Mouse (Mus musculus): ENCODE measurements around the gene Knl1.

The Knl1 gene

GRCm38 (mm10) chr2:119035397-119035745, 11.5 kb upstream of the Knl1 start:
- DNase-seq (ENCODE audit: low read depth, low spot score), result no peak

DNA sequence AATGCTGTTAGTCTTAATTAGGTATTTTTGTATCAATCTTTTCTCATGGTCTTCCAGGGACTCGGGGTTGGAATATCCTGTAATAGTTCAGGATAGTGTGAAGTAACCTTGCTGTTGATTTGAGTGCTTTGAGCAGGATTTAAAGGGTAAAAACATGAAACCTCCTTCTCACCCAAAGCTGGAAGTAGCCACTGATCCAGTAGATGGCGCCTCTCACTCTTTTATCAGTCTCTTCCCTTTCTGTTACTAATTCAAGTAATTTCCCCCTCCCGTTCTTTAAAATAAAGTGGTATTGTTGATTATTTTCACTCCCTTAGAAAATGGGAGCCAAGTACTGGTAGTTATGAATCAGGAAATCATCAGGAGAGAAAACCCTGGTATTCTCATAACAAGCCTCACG, 6.0 kb upstream of the Knl1 start:
- DNase-seq (ENCODE audit: low read depth, low spot score), result peak; percentile 39

DNA sequence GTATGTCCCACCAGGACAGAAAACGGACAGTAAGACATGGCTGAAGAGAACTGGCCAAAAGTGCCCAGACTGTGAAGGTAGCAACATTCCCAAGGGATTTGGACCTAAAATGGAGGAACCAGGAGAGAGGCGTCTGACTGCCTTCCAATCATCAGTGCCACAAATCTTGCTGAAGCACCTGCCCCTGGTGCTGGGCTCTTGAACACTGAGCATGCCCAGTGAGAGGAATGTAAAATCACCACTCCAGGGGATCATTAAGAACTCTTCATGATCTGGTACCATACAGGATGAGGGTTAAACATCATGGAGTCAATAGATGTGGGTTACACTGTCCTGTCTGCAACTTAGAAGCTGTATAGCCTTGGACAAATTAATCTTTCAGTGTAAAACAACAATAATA, 1.8 kb upstream of the Knl1 start:
- DNase-seq (ENCODE audit: low read depth, low spot score), result peak; percentile 24

DNA sequence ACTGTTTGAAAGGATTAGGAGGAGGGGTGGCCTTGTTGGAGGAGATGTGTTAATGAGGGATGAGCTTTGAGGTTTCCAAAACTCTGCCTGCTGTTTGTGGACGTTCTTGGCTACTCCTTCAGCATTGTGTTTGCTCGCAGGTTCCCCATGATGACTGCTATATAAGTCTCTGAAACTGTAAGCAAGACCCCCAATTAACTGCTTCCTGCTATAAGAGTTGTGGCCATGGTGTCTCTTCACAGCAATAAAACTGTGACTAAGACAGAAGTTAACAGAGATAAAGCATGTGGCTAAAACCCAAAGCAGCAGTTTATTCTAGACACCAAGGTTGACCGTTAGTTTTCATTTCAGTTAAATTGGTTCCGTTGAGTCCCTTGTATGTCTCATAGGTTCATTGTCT, 930 bp downstream of the Knl1 start:
- peak; percentile 34 for DNase-seq (ENCODE audit: low read depth, low spot score)

GRCm38 (mm10) chr2:119050132-119050650, 3.3 kb downstream of the Knl1 start:
- DNase-seq (ENCODE audit: low read depth, low spot score), result no peak

GRCm38 (mm10) chr2:119060139-119060538, 13.2 kb downstream of the Knl1 start:
- no peak for DNase-seq (ENCODE audit: low read depth, low spot score)

- no peak for DNase-seq (ENCODE audit: low read depth, low spot score)
Measured at GRCm38 (mm10) chr2:119072397-119072796, 25.5 kb downstream of the Knl1 start.

- DNase-seq (ENCODE audit: low read depth, low spot score), result peak; percentile 23
Measured at GRCm38 (mm10) chr2:119086156-119086555, 39.2 kb downstream of the Knl1 start.

DNA sequence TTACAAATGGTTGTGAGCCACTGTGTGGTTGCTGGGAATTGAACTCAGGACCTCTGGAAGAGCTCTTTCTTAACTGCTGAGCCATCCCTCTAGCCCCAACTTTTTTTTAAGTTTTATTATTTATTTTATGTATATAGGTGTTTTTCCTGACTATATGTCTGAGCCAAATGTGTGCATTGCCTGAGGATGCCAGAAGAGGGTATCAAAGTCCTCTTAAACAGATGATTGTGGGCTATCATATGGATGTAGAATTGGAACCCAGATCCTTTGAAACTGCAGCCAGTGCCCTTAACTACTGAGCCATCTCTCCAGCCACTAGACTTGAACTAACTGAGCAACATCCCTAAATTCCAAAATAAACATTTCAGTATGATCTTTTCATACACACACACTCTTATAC, 54.6 kb downstream of the Knl1 start:
- no peak for DNase-seq (ENCODE audit: low read depth, low spot score)

DNA sequence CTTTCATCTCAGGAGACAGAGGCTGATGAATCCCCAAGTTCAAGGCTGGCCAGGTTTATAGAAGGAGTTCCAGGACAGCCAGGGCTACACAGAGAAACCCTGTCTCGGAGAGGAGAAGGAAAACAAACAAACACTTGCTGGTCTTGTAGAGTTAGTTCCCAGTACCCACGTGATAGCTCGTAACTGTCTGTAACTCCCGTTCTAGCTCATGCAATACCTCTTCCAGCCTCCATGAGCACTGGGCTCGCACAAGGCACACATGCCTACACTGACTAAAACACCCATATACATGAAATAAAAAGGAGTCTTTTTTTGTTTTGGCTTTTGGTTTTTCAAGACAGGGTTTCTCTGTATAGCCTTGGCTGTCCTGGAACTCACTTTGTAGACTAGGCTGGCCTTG, 59.7 kb downstream of the Knl1 start:
- peak; percentile 72 for DNase-seq (ENCODE audit: low read depth, low spot score)

GRCm38 (mm10) chr2:119108554-119108953, 61.6 kb downstream of the Knl1 start:
- DNase-seq (ENCODE audit: low read depth, low spot score), result peak; percentile 82

DNA sequence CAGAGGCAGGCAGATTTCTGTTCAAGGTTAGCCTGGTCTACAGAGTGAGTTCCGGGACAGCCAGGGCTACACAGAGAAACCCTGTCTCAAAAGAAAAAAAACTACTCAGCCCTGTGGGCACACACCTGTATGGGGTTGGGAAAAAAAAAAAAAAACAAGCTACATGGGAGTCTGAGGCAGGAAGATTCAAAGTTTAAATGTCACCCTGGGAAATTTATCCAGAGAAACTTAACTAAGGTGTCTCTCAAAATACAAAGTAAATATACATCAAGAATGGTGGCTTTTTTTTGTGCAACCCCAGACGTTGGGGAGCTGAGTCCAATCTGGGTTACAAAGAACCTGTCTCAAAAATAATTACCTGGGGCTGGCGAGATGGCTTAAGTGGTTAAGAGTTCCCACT, 64.1 kb downstream of the Knl1 start:
- DNase-seq (ENCODE audit: low read depth, low spot score), result no peak

GRCm38 (mm10) chr2:119112438-119113112, 65.7 kb downstream of the Knl1 start, which contains the start of gene Rad51:
Gene Rad51 (plus strand): TSS chr2:119112793.
- peak; percentile 90 for DNase-seq (ENCODE audit: low read depth, low spot score)

DNA sequence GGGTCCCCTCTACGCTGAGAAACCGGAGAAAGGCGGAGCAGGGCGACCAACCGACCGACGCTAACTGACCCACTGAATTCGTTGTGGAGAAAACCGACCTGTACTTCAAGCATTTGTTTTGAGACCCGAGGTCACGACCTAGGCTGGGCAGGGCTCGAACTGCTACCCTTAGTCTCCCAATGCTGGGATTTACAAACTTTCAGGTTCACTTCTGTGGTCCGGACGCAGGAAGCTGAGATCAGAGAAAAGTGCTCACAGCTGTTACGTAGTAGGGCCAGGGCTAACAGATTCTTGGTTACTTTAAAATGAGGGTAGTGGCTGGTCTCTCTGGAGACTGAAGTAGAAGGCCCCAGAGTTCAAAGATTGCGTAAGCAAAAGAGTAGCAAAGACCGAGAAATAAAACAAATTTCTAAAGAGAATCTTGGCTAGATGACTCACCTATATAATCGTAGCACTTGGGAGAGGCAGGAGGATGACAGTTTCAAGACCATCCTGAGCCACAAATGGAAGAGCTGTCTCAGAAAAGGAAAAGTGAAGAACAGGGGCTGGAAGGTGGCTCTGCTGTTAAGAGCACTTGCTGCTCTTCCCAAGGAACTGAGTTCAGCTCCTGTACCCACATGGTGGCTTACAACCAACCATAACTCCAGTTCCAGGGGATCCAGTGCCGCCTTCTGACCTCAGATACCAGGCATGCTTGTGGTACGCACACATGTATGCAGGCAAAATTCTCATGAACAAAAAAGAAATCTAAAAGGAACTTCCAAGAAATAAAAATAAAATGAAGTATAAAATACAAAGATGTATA, 66.4 kb downstream of the Knl1 start:
- DNase-seq (ENCODE audit: low read depth, low spot score), result peak; percentile 51

DNA sequence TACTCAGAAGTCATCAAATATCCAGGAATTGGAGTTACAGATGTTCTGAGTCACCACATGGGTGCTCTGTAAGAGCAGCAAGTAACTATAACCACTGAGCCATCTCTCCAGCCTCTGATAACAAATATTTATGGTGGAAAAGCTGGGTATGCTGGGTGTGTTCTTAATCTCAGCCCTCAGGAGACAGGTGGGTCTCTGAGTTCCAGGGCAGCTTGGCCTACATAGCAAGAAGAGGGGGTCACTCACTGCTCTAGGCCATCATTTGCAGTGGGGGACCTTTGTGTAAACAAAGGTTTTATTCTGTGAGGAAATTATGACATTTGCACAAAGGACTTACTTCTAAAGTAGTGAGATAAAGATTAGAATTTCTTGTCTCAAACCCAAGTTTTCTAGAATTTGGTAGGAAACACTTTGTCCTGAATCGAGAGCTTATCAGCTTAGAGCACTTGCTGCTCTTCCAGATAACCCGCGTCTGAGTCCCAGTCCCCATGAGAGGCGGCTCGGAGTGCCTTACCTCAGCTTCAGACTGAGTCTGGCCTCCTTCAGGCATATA, 89.5 kb downstream of the Knl1 start:
- DNase-seq (ENCODE audit: low read depth, low spot score), result no peak

GRCm38 (mm10) chr2:119145199-119145598, 98.3 kb downstream of the Knl1 start:
- peak; percentile 76 for DNase-seq (ENCODE audit: low read depth, low spot score)

DNA sequence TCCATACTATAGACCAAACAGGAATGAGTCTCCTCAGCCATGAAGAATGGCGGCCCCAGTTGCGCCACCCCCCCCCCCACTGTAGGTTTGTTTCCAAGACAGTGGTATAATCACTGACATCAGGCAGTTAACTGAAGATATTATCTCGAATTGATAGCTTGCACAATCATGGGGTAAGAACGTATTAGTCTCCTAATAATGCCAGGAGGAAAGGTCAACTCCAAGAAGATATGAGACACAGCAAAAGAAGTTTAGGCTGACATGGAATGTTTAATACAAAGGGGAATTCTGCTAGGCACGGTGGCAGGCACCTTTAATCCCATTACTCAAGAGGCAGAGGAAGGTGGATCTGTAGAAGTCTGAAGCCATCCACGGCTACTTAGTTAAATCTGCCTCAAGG, 99.5 kb downstream of the Knl1 start:
- DNase-seq (ENCODE audit: low read depth, low spot score), result no peak

DNA sequence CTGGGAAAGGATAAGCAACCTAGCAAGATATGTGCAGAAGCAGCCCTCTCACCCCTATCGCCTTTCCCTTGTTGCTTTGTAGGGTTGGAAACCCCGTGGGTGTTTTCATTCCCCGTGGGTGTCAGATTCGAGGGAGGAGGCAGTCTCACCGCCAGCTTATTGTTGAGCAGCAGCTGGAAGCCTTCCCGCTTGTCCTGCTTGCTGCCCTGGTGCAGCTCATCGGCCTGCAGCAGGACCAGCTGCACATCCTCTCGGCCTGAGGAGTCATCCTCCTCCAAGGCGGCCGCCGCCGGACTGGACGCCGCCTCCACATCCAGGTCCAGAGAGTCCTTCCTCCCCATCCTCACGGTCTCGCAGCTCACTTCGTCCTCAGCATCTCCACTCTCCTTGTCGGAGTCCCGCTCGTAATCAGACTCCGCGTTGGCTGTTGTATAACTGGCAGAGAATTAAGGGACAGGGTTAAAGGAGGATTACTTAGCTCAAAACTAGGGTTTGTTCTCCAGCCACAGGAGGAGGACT, 100.3 kb downstream of the Knl1 start:
- DNase-seq (ENCODE audit: low read depth, low spot score), result no peak

GRCm38 (mm10) chr2:119147775-119148174, 100.9 kb downstream of the Knl1 start:
- DNase-seq (ENCODE audit: low read depth, low spot score), result no peak

GRCm38 (mm10) chr2:119152255-119152654, 105.3 kb downstream of the Knl1 start:
- DNase-seq (ENCODE audit: low read depth, low spot score), result no peak

GRCm38 (mm10) chr2:119154683-119155082, 107.8 kb downstream of the Knl1 start:
- no peak for DNase-seq (ENCODE audit: low read depth, low spot score)
